Mouse (Mus musculus) megakaryocyte-erythroid progenitor cell, adult 5 weeks (primary cell): ENCODE results near the gene Gm17268. TPM values are rescaled to one million over a fixed set of nuclear protein-coding genes. Genes with fewer than 3 reads are reported as not detected.

Experiments used
- polyA plus RNA-seq: library from polyadenylated mRNA; stranded (reverse); fragments of >175 nt; gene quantifications from 2 replicates; pipeline ENCODE4 v1.2.3, GENCODE M21; 2012

Gene Gm17268
- polyA plus RNA-seq, result not detected in 2 replicates

DNA sequence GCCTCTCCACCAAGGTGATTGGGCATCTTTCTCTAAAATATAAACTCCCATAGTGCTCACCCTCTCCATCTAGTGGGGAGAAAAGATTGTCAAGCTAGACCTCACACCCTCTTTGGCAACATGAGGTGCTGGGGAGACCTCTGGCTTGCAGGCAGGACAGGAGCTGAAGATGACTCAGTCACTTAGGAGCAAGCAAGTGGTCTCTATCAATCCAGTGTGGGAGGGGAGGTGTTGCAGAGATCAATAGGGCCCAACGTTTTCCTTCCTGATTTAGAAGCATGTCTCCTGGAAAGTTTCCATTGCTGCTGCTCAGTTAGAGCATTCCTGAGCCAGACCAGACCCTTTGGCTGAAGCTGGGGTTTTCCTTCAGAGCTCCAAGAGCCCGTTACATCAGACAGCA lies at the start of gene Gm17268:
Gm17268 (minus strand) TSS at position 28 of the 400 bp plus-strand sequence.

DNA sequence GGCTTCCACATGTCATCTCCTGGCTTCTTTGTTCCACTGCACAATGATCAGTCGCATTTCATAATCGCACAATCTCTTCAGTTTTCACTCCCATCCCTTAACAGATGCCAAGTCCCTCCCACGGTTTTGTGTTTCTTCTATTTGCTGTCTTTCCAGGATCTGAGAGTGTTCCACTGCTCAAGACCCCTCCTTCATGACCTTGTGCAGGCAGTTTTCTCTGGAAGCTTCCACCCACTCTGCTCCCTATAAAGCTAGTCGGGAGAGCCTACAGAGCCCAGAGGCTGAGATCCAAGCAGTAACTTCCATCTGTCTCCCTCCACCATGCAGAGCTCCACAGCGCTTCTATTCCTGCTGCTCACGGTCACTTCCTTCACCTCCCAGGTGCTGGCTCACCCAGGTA lies 19.3 kb upstream of the Gm17268 start, which contains the start of gene Ccl11:
Ccl11 (plus strand) TSS at position 178 of the 400 bp plus-strand sequence.

DNA sequence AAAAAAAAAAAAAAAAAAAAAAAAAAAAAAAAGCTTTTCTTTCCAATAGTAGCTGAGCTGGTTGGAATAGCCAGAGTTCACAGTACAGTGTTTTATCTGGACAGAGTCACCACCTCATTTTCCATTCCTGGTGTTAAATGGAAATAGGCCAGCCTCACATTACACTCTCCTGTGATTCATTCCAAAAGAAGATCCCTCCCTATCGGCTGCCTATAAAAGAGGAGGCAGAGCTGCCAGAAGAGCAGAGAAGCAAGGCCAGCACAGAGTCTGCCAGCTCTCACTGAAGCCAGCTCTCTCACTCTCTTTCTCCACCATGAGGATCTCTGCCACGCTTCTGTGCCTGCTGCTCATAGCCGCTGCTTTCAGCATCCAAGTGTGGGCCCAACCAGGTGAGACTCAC lies 7.1 kb upstream of the Gm17268 start, which contains the start of gene Ccl7:
Ccl7 (plus strand) TSS at position 242 of the 400 bp plus-strand sequence.

DNA sequence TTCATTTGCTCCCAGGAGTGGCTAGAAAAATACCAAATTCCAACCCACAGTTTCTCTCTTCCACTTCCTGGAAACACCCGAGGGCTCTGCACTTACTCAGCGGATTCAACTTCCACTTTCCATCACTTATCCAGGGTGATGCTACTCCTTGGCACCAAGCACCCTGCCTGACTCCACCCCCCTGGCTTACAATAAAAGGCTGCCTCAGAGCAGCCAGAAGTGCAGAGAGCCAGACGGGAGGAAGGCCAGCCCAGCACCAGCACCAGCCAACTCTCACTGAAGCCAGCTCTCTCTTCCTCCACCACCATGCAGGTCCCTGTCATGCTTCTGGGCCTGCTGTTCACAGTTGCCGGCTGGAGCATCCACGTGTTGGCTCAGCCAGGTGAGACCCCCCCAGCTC lies 3.0 kb downstream of the Gm17268 start, which contains the start of gene Ccl2:
Ccl2 (plus strand) TSS at position 216 of the 400 bp plus-strand sequence.

Other genes starting within 250 kb of the Gm17268 start
- not detected in 2 replicates for gene 5530401A14Rik, start 177.9 kb downstream of the Gm17268 start, polyA plus RNA-seq
- not detected in 2 replicates for gene Asic2, start 70.1 kb downstream of the Gm17268 start, polyA plus RNA-seq
- gene Ccl2, start 3.0 kb downstream of the Gm17268 start, polyA plus RNA-seq, result 3.7 and 6.0 TPM in 2 replicates
- not detected in 2 replicates for gene Ccl7, start 7.2 kb upstream of the Gm17268 start, polyA plus RNA-seq
- gene Ccl11, start 19.3 kb upstream of the Gm17268 start, polyA plus RNA-seq, result not detected in 2 replicates
- not detected in 2 replicates for gene Ccl12, start 63.3 kb upstream of the Gm17268 start, polyA plus RNA-seq
- gene Ccl8, start 76.6 kb upstream of the Gm17268 start, polyA plus RNA-seq, result not detected in 2 replicates